Mouse (Mus musculus) urinary bladder, postnatal 25 days (tissue): ENCODE data around the gene Adra1b.

Source experiments
- DNase-seq: peaks from one replicate; pipeline ENCODE4 v3.0.0; 2022; ENCODE audit warnings: low spot score

Adra1b gene

GRCm38 (mm10) chr11:43901051-43901654, at the start of gene Adra1b:
Gene Adra1b (minus strand): TSS chr11:43901210.
- DNase-seq, result no peak

GRCm38 (mm10) chr11:43950274-43950673, 49.3 kb upstream of the Adra1b start:
- DNase-seq, result no peak

GRCm38 (mm10) chr11:43943781-43944180, 42.8 kb upstream of the Adra1b start:
- DNase-seq, result no peak

GRCm38 (mm10) chr11:43943167-43943566, 42.2 kb upstream of the Adra1b start:
- no peak for DNase-seq

- DNase-seq, result no peak
Measured at GRCm38 (mm10) chr11:43940501-43941202, 39.6 kb upstream of the Adra1b start.

GRCm38 (mm10) chr11:43936023-43936422, 35.0 kb upstream of the Adra1b start:
- no peak for DNase-seq

GRCm38 (mm10) chr11:43933480-43933879, 32.5 kb upstream of the Adra1b start:
- DNase-seq, result peak; percentile 17

- no peak for DNase-seq
Measured at GRCm38 (mm10) chr11:43933000-43933399, 32.0 kb upstream of the Adra1b start.

GRCm38 (mm10) chr11:43930191-43930590, 29.2 kb upstream of the Adra1b start:
- no peak for DNase-seq

- no peak for DNase-seq
Measured at GRCm38 (mm10) chr11:43929706-43930105, 28.7 kb upstream of the Adra1b start.

- peak; percentile 39 for DNase-seq
Measured at GRCm38 (mm10) chr11:43929178-43929577, 28.2 kb upstream of the Adra1b start.

- no peak for DNase-seq
Measured at GRCm38 (mm10) chr11:43927133-43927815, 26.3 kb upstream of the Adra1b start.

GRCm38 (mm10) chr11:43926163-43926562, 25.2 kb upstream of the Adra1b start:
- DNase-seq, result no peak

- no peak for DNase-seq
Measured at GRCm38 (mm10) chr11:43925584-43925983, 24.6 kb upstream of the Adra1b start.

GRCm38 (mm10) chr11:43921701-43922100, 20.7 kb upstream of the Adra1b start:
- no peak for DNase-seq

- DNase-seq, result no peak
Measured at GRCm38 (mm10) chr11:43919492-43920055, 18.6 kb upstream of the Adra1b start.

GRCm38 (mm10) chr11:43914552-43915447, 13.8 kb upstream of the Adra1b start:
- no peak for DNase-seq

GRCm38 (mm10) chr11:43912136-43912888, 11.3 kb upstream of the Adra1b start:
- no peak for DNase-seq

GRCm38 (mm10) chr11:43911646-43912045, 10.6 kb upstream of the Adra1b start:
- DNase-seq, result no peak

- DNase-seq, result no peak
Measured at GRCm38 (mm10) chr11:43903351-43903750, 2.3 kb upstream of the Adra1b start.

- no peak for DNase-seq
Measured at GRCm38 (mm10) chr11:43899696-43900095, 1.3 kb downstream of the Adra1b start.
